Mouse (Mus musculus) adrenal gland, adult 18-20 months (tissue): ENCODE results near the gene Dhx35. TPM values are rescaled to one million over a fixed set of nuclear protein-coding genes. Genes with fewer than 3 reads are reported as not detected.

Experiments
- DNase-seq, 2 experiments: peaks; one replicate each; pipeline ENCODE4 v3.0.0; 2021 to 2022; ENCODE audit warnings: low spot score in 2 of 2
- total RNA-seq, 2 experiments: library from RNA; stranded (reverse); gene quantifications; 1 replicate in 1 of 2; 2 replicates in 1 of 2; pipeline ENCODE4 v1.2.3; 2021

Gene Dhx35
- total RNA-seq, 2 experiments from 2014 or later: 9.7 to 11.1 TPM

DNA sequence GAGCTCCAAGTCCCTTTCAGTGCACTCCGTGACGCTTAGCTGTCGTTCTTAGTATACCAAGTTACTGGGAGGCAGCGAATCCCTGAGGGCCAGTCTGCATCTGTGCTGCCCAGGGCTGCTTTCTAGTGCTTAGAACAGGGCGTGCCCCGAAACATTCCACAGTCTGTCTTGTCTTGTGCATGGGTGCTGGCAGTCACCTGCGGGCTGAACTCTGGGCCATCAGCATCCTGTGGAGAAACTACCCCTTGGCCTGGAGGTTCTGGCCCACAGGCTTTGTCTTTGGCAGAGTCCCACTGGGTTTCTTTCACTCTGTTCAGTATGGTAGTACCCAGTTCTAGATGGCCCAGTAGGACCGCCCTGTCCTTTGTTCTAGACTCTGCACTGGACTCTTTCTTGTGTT is 6.2 kb downstream of the Dhx35 start:
- no peak for DNase-seq

DNA sequence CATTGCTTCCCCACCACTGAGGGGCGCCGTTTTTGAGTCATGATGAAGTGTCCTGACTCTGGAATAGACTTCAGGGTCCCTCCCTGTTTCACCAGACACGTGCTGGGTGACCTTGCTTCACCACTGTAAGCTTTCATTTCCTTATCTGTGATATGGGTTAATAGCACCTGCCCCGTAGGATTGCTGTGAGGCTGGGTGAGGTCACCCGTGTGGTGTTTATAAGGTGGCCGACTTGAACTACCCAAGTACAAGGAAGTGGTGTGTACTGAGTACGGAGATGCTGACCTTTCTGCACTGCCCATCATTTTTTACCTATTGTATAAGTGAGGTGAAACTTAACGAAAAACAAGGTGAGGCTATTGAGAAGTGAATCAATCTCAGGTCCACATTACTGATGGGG is 9.0 kb downstream of the Dhx35 start:
- DNase-seq: no peak

DNA sequence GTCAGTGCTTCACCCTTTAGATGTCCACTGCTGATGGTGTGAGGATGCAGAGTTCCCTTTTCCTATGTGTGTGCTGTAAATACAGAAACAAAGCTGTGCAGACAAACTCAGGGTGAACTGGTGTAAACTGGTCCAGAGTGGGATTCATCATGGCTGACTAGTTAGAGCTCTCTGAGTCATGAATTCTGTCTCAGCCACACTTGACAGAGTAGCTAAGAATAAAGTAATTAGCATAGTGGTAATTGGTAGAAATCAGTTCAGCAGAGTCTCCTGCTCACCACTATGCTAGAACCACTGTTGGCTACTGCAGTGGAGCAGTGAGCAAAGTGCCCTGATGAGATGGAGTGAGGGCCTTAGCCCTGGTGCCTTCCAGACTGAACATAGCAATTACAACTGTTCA is 21.1 kb downstream of the Dhx35 start:
- DNase-seq: no peak

DNA sequence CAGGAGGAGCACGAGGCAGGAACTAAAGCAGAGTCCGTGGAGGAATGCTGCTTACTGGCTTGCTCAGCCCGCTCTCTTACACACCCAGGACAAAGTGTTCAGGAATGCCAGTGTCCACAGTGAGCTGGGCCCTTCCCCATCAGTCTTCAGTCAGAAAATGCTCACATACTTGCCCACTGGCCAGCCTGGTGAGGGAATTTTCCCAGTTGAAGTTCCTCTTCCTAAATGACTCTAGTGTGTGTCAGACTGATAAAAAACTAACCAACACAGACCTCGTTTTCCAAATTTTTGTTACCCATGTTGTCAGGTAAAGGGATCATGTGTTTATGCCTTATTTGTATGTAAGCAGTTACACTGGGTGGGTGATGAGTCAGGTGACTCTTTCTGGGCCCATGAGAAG is 21.6 kb downstream of the Dhx35 start:
- no peak for DNase-seq

DNA sequence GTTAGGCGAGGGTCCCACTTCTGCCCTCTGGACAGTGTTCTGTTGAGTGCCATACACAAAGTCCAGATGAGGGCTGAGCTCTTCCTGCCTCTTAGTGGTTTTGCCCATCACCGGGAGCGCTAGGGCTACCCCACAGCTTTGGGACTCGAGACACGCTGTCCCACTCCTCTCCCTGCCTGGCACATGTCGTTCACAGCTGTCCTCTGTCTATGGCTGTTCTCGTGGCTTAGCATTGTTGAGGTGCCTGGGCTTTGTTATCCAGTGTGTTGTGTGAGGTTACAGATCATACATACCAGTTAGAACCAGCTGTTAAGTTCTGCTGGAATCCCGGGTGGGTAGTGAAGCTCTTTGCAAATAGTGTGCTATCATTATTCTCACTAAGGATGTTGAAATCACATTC is 23.1 kb downstream of the Dhx35 start:
- no peak for DNase-seq

DNA sequence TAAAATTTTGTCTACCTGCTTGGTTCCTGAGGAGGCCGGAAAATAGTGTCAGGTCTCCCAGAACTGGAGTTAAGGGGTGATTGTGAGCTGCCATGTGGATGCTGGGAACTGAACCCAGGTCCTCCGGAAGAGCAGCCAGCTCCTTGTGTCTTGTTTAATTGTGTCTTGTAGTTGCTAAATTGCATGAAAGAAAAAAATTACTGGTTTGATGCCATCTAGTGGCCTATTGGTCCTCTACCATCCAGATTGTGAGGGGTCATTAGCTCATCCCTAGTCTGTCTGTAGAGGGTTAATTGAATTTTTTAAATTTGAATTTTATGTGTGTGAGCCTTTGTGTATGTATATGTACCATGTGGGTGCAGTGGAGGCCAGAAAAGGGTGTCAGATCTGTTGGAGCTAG is 33.5 kb downstream of the Dhx35 start:
- DNase-seq: no peak

DNA sequence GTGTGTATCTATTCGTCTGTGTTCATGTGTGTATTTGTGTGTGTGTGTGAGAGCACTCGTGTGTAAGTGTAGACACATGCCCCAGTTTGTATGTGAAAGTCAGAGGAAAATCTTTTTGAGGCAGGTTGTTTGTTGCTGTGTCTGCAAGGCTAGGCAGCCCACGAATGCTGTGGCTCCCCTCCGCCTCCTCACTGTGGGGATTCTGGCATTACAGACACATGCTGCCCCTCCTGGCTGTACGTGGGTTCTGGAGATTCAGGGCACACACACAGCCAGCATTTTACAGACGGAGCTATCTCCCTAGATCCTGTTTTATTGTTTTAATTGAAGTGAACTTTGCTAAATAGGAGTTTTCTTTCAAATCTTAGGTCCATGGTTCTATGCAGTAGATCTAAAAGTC is 35.1 kb downstream of the Dhx35 start:
- no peak for DNase-seq

DNA sequence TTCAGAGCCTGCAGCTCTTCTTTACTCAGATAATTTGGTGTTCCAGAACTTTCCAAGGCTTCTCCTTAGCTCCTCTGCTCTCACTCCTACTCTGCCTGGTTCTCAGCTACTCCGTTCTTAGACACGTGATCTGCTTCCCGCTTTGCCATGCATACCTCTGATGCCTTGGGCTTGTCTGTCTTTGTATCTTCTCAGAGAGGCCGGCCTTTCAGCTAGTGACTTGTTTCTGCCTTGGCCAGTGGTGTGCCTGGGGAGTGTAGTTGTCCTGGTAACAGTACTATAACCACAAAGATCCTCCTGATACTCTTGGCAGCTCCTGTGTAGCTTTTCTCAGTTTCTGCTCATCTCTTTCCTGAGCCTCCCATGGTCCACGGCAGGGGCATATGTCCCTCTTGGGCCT is 38.6 kb downstream of the Dhx35 start:
- DNase-seq: no peak

DNA sequence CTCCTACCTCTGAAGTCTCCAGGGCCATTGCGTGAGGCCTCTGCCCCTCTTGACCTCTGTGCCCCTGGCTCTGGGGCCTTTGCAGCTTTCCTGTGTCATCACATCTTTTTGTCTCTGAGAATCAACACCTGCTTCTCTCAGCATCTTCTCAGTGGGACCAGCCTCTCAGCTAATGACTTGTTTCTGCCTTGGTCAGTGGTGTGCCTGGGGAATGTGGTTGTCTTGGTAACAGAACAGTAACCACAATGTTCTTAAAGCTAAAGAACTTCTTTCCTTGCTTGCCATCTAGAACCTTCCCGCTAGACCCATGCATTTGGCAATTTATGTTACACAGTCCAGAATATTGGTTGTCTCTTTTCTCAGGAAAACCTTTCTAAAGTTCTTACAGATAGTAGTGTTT is 39.0 kb downstream of the Dhx35 start:
- DNase-seq: no peak

DNA sequence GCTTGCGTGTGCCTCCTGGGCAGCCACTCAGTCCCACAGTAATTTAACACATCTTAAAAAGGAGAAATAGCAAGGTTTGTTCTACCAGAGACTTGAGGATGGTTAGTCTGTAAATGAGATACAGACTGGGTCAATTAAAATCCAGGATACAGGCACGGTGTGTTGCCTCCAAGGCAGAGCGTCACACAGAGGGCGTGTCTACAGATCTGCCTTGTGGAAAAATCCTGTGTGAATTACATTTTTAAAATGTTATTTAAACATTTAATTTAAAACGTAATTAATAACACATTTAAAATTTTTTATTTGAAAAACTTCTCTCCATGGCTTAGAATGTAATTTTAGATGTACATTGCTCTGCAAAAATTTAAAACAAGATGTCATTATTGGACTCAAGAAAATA is 48.7 kb downstream of the Dhx35 start:
- no peak for DNase-seq

DNA sequence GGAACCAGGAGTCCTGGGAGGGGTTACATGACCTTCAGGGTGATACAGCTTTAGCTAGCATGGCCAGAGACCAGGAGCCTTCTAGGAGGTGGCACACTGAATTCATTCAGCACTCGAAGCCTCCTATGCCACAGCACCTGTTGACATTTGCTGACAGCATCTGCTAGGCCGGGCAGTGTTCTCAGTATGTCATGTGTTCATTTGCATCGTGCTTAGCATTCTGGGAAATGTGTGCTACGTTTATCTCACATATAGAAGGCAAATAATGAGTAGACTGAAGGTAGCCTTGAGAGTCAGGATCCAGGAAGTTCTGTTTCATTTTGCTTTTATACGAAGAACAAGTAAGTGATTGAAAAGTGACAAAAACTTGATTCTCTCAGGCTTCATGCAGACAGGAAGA is 50.4 kb downstream of the Dhx35 start:
- DNase-seq: no peak

DNA sequence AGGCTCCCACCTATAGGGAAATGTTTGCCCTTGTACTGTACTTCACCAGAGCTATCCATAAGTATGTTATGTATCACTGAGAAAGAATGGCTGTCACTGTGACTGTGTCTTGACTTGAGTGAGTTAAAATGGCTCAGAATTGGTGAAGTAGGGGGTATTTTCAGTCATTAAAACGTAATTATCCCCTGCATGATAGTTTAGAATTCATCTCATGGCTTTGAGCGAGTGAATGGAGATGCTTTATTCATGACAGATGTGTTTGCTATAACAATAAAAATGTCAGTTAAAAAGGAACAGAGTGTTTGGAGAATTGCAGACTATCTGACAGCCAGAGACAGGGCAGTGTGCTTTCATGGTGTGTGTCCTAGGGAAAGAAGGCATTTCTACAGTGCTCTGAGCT is 51.6 kb downstream of the Dhx35 start:
- no peak for DNase-seq

DNA sequence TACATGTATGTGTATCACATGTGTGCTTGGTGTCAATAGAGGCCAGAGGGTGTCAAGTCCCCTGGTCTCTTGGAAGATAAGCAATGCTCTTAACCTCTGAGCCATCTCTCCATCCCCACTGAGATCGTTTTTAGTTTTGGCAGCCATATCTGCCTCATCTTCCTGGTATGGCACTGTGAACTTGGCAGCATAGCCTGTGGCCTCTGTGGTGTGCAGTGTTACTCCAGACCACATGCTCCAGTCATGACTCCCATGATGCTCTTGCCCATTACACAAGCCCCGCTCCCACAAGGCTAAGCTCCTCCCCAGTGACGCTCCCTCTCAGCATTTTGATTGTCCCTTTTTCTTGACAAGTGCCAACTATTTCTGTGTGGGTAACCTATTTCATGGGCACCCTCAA is 53.4 kb downstream of the Dhx35 start:
- DNase-seq: no peak

DNA sequence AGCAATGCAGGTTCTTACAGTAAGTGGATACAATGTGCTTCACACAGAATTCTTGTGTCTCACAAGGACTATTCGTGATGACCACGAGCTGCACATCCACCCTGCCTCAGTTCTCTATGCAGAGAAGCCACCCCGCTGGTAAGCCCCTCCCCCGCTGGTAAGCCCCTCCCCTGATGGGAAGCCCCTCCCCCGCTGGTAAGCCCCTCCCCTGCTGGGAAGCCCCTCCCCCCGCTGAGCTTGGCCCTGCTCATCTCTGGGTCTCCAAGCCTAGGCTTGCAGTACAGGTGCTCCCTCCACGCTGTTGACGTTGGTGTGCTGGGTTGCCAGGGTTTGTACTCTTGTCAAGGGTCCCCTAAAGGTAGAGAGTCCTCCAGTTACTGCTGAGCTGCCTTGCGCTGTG is 54.8 kb downstream of the Dhx35 start:
- DNase-seq: no peak

DNA sequence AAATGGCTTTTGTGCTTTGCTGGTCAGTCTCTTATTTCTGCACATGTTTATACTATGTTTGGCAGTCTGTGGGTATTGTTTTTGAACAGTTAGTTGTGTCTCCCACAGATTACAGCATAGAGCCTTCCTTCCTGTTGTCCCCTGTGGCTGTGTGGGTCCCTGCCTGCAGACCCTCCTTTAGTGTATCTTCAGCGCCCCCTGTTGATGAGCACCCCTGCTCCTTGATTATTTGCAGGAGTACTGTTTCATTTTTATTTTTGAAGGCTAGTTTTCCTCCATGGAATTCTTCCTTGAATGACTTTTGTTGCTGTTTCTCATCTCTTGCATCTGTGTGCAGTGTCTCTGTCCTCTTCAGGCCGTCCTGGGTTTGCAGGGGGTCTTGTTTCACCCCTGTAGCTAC is 58.0 kb downstream of the Dhx35 start:
- DNase-seq: peak; percentile 21 to 44

DNA sequence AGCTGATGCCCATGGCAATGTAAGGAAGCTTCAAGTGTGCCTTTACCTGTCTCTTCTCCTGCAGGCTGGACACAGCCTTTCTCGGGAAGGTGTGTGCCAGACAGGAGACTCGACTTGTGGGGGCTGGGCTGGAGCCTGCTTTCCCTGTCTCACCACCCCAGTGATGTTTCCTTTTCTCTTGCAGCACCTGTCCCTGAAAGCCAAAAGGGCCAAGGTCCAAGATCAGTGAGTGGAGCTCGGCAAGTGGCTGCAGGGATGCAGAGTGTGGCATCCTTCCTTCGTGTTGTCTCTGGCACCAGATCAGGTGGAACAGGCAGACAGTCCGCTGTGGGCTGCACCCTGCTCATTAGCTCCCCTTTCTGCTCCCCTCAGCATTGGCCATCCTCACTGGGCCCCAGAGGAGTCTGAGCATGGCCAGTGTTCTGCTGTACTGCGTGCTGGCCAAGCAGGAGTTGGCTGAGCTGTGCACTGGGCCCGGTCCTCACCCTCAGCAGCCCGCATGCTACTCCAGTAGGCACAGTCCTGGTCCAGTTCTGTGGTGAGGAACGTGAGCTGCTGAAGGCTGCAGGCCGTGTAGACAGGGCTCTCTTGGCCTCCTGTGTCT is 62.4 kb downstream of the Dhx35 start:
- DNase-seq: no peak

DNA sequence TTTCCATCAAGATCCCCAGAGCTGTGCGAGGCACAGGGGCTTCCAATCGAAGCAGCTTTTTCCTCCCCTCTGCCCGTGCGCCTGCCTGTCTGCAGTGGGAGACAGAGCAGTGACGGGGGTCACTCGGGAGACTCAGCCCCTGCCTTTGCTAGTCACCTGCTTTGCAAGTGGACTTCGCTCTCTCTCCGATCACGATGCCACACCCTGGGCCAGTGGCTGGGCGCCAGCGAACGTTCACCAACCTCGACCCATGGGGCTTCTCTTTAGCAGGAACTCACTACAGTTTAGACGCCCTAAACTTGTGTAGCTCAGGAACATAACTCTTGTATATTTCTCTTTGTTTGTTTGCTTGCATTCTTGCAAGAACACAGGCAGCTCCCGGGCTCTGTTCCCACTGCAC is 63.0 kb downstream of the Dhx35 start:
- DNase-seq: no peak

DNA sequence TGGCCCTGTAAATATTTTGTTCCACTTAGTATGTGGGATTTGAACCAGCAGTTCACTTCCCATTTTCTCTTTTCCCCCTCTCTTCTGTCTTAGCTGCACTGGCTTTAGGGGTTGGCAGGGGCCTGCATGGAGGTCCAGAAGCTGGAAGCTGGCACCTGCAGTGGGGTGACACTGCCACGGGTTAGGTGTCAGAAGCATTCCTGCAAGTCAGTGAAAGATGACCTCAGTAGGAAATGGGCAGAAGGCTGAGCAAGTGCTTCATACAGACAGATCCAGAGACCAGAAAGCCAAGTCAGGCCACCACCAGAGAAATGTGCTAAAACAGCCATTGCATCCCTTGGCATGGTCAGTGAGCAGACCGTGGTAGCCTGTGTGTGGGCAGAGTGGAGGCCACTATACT is 66.5 kb downstream of the Dhx35 start:
- DNase-seq: no peak

DNA sequence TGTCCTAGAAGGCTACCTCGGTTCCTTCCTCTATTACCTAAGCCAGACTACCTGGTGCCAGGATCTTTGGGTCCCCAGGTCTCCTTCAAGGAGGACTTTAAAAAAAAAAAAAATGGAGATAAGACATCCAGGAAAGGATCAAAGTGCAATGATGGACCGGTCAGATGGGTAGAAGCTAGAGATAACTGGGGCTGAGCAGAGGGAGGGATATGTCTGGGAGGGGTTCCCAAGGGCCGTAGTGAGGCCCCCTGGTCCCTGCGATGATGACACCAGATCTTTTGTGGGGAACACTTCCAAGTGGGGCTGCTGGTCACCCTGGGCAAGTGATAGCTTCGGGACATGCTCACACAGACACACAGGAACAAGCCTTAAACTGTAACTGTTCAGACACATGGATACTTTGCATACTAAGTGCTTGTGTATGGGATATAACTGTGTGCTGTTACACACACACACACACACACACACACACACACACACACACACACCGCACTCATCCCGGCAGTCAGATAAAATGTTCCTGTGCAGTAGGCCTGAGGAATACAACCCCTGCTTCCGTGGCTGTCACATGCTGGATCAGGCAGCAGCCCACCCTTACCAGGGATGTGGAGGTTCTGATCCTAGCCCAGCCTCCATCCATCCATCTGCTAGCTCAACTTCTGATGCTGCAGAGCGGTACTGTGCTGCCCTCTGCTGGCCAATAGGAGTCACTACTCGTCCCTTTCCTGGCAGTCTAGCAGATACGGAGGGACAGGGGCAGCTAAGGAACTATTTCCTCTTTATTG is 68.9 kb downstream of the Dhx35 start:
- peak; percentile 46 for DNase-seq

DNA sequence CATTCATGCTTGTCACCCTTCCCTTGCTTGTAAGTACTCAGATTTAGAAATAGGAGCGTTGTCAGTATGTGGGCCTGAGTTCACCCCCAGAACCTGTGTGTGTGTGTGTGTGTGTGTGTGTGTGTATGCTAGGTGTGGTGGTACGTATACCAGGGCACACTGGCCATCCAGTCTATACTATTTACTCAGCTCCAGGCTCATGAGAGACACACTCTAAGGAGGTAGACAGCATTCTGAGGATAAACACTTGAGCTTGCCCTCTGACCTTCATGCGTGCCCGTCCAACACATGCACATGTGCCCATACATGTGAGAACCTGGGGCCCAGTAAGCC is 69.5 kb downstream of the Dhx35 start:
- DNase-seq: no peak

DNA sequence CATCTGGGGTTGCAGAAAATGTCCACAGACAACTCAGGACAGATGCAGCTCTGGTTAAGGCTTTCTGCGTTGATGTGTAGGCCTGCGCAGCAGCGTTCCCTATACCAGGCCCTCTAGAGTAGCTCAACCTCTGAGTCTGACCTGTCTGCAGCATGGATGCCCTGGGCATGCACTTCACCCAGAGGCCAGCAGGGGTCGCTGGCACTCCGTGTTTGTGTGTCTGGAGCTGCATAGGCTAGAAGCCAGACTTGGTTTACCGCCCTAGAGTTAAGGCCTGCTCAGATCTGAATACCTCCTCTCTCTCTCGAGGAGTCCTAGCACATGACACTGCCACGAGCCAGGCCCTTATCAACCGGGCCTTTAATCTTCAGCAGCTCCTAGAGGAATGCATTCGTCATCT is 70.8 kb downstream of the Dhx35 start:
- peak; percentile 75 to 79 for DNase-seq

DNA sequence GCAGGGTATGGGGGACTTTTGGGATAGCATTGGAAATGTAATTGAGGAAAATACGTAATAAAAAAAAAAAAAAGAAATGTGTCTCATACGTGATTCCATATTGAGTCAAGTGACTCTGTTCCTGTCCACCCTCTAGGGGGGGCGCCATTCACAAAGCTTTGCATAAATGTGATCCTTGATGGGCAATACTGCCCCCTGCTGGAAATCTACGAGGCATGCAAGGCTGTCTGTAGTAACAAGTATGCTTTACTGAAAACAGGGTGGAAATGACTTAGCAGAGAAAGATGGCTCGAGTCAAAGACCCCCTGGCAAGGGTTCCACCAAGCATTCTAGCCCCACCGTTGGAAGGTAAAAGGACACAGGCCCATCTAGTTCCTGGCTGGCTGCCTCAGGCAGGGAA is 92.0 kb downstream of the Dhx35 start:
- DNase-seq: no peak

DNA sequence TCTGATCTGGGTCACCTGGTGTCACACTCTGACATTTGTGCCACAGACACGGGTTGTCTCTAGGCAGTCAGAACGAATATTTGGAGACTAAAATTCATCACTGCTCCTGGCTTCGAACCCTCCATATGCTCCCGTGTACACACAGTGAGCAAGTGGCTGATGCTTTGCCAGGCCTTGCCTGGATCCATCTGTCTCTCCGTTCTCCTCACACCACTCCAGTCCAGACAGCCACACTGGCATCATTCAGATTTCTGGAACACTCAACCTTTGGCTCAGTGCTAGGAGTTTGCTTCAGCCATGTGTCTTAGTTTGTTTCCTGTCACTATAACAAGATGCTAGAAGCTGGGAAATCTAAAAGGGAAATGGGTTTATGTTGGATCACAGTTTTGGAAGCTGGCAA is 93.9 kb downstream of the Dhx35 start:
- DNase-seq: no peak
